Mouse (Mus musculus) thymus, postnatal 10 days (tissue): ENCODE measurements around the gene Efcab5.

Experiments
- DNase-seq, 2 experiments: peaks; one replicate each; pipeline ENCODE4 v3.0.0; 2021; ENCODE audit warnings: low spot score in 2 of 2

Gene Efcab5

GRCm38 (mm10) chr11:77188868-77189267 is at the start of gene Efcab5:
TSS of gene Efcab5 (minus strand) at chr11:77188968.
- DNase-seq: no peak

- no peak for DNase-seq
Measured at GRCm38 (mm10) chr11:77235267-77235666, 46.5 kb upstream of the Efcab5 start.

- no peak for DNase-seq
Measured at GRCm38 (mm10) chr11:77231514-77231913, 42.7 kb upstream of the Efcab5 start.

GRCm38 (mm10) chr11:77230765-77231164 is 42.0 kb upstream of the Efcab5 start:
- DNase-seq: no peak

GRCm38 (mm10) chr11:77216761-77217130 is 28.0 kb upstream of the Efcab5 start:
- peak in 1 of 2 experiments; percentile 9 for DNase-seq

GRCm38 (mm10) chr11:77215951-77216760 is 27.4 kb upstream of the Efcab5 start, which contains the start of gene Ssh2:
TSS of gene Ssh2 (plus strand) at chr11:77216287.
- peak; percentile 79 to 85 for DNase-seq

- no peak for DNase-seq
Measured at GRCm38 (mm10) chr11:77215483-77215882, 26.7 kb upstream of the Efcab5 start.

- peak; percentile 61 to 76 for DNase-seq
Measured at GRCm38 (mm10) chr11:77214755-77215154, 26.0 kb upstream of the Efcab5 start.

GRCm38 (mm10) chr11:77214142-77214692 is 25.4 kb upstream of the Efcab5 start:
- DNase-seq: no peak

GRCm38 (mm10) chr11:77200703-77201102 is 11.9 kb upstream of the Efcab5 start:
- DNase-seq: no peak

GRCm38 (mm10) chr11:77199636-77200035 is 10.9 kb upstream of the Efcab5 start:
- DNase-seq: no peak

- no peak for DNase-seq
Measured at GRCm38 (mm10) chr11:77196181-77197143, 7.7 kb upstream of the Efcab5 start.

GRCm38 (mm10) chr11:77195360-77196109 is 6.8 kb upstream of the Efcab5 start:
- no peak for DNase-seq

- DNase-seq: no peak
Measured at GRCm38 (mm10) chr11:77194762-77195161, 6.0 kb upstream of the Efcab5 start.

- DNase-seq: no peak
Measured at GRCm38 (mm10) chr11:77193941-77194553, 5.3 kb upstream of the Efcab5 start.

- no peak for DNase-seq
Measured at GRCm38 (mm10) chr11:77193410-77193809, 4.6 kb upstream of the Efcab5 start.

- no peak for DNase-seq
Measured at GRCm38 (mm10) chr11:77184926-77185325, 3.8 kb downstream of the Efcab5 start.

- no peak for DNase-seq
Measured at GRCm38 (mm10) chr11:77182616-77183015, 6.2 kb downstream of the Efcab5 start.

GRCm38 (mm10) chr11:77182041-77182440 is 6.7 kb downstream of the Efcab5 start:
- DNase-seq: no peak

GRCm38 (mm10) chr11:77181528-77181927 is 7.2 kb downstream of the Efcab5 start:
- DNase-seq: no peak

GRCm38 (mm10) chr11:77180886-77181285 is 7.9 kb downstream of the Efcab5 start:
- DNase-seq: peak; percentile 15 to 26
